Mouse (Mus musculus) myocyte (in vitro differentiated cells): Measurements from ENCODE around the gene Gfra1. TPM values are rescaled to one million over a fixed set of nuclear protein-coding genes. Genes with fewer than 3 reads are reported as not detected.

Experiments
- H3K27me3 ChIP-seq: one replicate; pipeline ENCODE4 v1.6.1; 2011; ENCODE audit not compliant: control insufficient read depth, insufficient read depth, insufficient read length
- H3K36me3 ChIP-seq: one replicate; pipeline ENCODE4 v1.6.1; 2011; ENCODE audit not compliant: control insufficient read depth, insufficient read depth
- H3K4me2 ChIP-seq: one replicate; pipeline ENCODE4 v1.6.1; 2011; ENCODE audit warnings: low read depth, control low read depth
- H3K4me3 ChIP-seq: one replicate; pipeline ENCODE4 v1.5.1; 2011; ENCODE audit warnings: mild to moderate bottlenecking, control low read depth, moderate library complexity
- H3K79me2 ChIP-seq: one replicate; pipeline ENCODE4 v1.6.1; 2011; ENCODE audit not compliant: control insufficient read depth, insufficient read depth
- H3ac ChIP-seq: one replicate; pipeline ENCODE4 v1.6.1; 2011; ENCODE audit not compliant: control insufficient read depth, insufficient read length
- CEBPB ChIP-seq: IDR thresholded peaks from 2 replicates; pipeline ENCODE4 v1.6.1; 2011; ENCODE audit warnings: mild to moderate bottlenecking, moderate library complexity; ENCODE audit not compliant: poor library complexity, insufficient read depth, severe bottlenecking
- E2F4 ChIP-seq: IDR thresholded peaks from one replicate; pipeline ENCODE4 v1.6.1; 2011; ENCODE audit warnings: mild to moderate bottlenecking, control low read depth, moderate library complexity; ENCODE audit not compliant: insufficient read depth
- MAX ChIP-seq: IDR thresholded peaks from one replicate; pipeline ENCODE4 v1.6.1; 2011; ENCODE audit warnings: low read depth, mild to moderate bottlenecking, control low read depth
- MYOD1 ChIP-seq, 3 experiments: IDR thresholded peaks; one replicate each; pipeline ENCODE4 v1.6.1; 2011; ENCODE audit warnings: control low read depth in 2 of 3, low read depth in 2 of 3, mild to moderate bottlenecking in 2 of 3, moderate library complexity in 1 of 3; ENCODE audit not compliant: insufficient read length in 2 of 3, control insufficient read depth in 1 of 3
- MYOG ChIP-seq, 3 experiments: IDR thresholded peaks; one replicate each; pipeline ENCODE4 v1.6.1; 2011; ENCODE audit warnings: control low read depth in 2 of 3, low read depth in 2 of 3, mild to moderate bottlenecking in 2 of 3; ENCODE audit not compliant: insufficient read length in 2 of 3, control insufficient read depth in 1 of 3, insufficient read depth in 1 of 3
- POLR2A ChIP-seq: IDR thresholded peaks from one replicate; pipeline ENCODE4 v1.6.1; 2011; ENCODE audit warnings: low read depth, mild to moderate bottlenecking, control low read depth, moderate library complexity; ENCODE audit not compliant: insufficient read length
- POLR2AphosphoS2 ChIP-seq: IDR thresholded peaks from one replicate; pipeline ENCODE4 v1.6.1; 2011; ENCODE audit warnings: low read depth, control low read depth; ENCODE audit not compliant: insufficient read length
- REST ChIP-seq: IDR thresholded peaks from one replicate; pipeline ENCODE4 v1.6.1; 2011; ENCODE audit warnings: mild to moderate bottlenecking, control low read depth, moderate library complexity; ENCODE audit not compliant: insufficient read depth, insufficient read length
- SRF ChIP-seq: IDR thresholded peaks from one replicate; pipeline ENCODE4 v1.6.1; 2011; ENCODE audit warnings: low read depth; ENCODE audit not compliant: control insufficient read depth, insufficient read length
- TCF12 ChIP-seq: IDR thresholded peaks from one replicate; pipeline ENCODE4 v1.6.1; 2011; ENCODE audit warnings: mild to moderate bottlenecking, control low read depth; ENCODE audit not compliant: poor library complexity, insufficient read depth, severe bottlenecking
- TCF3 ChIP-seq: IDR thresholded peaks from one replicate; pipeline ENCODE4 v1.6.1; 2011; ENCODE audit warnings: low read depth, control low read depth; ENCODE audit not compliant: insufficient read length
- USF1 ChIP-seq: IDR thresholded peaks from one replicate; pipeline ENCODE4 v1.6.1; 2011; ENCODE audit warnings: low read depth, mild to moderate bottlenecking, control low read depth, moderate library complexity
- polyA plus RNA-seq: library from polyadenylated mRNA; unstranded; fragments of >200 nt; fragmentation: generic; extraction: Trizol; gene quantifications from one replicate; pipeline ENCODE4 v1.2.1, GENCODE M21; 2012; ENCODE audit warnings: missing spikeins

Gfra1 gene
- polyA plus RNA-seq, 1 experiment: 4.6 TPM

DNA sequence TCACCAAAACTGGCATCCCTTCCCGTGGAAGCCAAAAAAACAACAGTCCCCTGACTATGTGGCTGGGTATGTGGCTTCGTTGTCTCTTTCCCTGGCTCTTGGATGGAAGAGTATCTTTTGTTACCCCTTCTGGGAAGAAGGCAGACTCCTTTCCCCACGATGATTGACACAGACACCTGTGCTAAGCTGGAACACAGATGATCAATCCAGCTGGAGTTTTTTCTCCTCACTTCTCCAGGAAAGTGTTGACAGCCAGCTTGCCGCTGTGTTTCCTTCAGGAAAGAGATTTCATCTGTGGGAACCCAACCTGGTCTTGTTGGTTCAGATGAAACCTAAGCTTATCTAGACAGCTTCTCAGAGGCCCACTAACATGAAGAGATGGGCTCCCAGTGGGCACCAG is 40.5 kb downstream of the Gfra1 start:
- Histone ChIP-seq H3K27me3 (no peaks in the 10 kb centered on the region), H3K36me3 (no peaks in the 10 kb centered on the region), H3K79me2 (no peaks in the 10 kb centered on the region), H3ac (no peak overlapping the region), H3K4me3 (no peak overlapping the region), H3K4me2 (peak overlapping the region; percentile 25)
- no peak for TF ChIP-seq REST
- no peak for TF ChIP-seq MAX
- no peak for TF ChIP-seq POLR2AphosphoS2
- no peak for TF ChIP-seq USF1
- TF ChIP-seq SRF: no peak
- peak; percentile 46 for TF ChIP-seq TCF3
- peak; percentile 61 for TF ChIP-seq TCF12
- TF ChIP-seq POLR2A: no peak
- TF ChIP-seq MYOD1 (IDR thresholded peaks at IDR 0.05; ENCODE audit: control insufficient read depth in 1 of 3, insufficient read length in 2 of 3, low read depth in 2 of 3): peak; percentile 29 to 97 (median 95)
- peak in 1 of 3 experiments; percentile 19 for TF ChIP-seq MYOG (IDR thresholded peaks at IDR 0.05; ENCODE audit: control insufficient read depth in 1 of 3, insufficient read depth in 1 of 3, insufficient read length in 2 of 3, low read depth in 2 of 3)
- TF ChIP-seq CEBPB: no peak
- TF ChIP-seq E2F4: no peak

DNA sequence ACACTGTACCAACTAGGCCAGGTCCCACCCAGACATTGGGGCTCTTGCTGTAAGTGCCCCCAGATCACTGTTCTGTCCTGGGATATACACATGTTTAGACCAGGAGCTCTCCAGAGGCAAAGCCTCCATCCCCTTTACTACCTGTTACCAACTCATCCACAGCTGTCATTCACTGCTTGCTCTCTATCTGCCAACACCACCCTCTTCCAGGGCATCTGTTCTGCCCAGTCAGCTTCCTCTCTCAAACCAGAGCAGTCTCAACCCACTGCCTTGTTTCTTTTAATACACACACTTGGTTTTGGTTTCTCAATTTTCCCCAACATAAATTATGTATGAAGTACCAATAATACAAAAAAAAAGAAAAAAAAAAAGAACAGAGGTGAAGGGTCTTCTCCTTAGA is 41.0 kb downstream of the Gfra1 start:
- H3K79me2 ChIP-seq: no peaks in the 10 kb centered on the region
- no peaks in the 10 kb centered on the region for H3K27me3 ChIP-seq
- H3K4me2 ChIP-seq: peak overlapping the region; percentile 25
- TF ChIP-seq POLR2AphosphoS2 (no peak), MYOD1 (IDR thresholded peaks at IDR 0.05; ENCODE audit: control insufficient read depth in 1 of 3, insufficient read length in 2 of 3, low read depth in 2 of 3) (peak in 2 of 3 experiments; percentile 36 to 64)
- no peak overlapping the region for H3ac ChIP-seq
- no peak overlapping the region for H3K4me3 ChIP-seq
- H3K36me3 ChIP-seq: no peaks in the 10 kb centered on the region

DNA sequence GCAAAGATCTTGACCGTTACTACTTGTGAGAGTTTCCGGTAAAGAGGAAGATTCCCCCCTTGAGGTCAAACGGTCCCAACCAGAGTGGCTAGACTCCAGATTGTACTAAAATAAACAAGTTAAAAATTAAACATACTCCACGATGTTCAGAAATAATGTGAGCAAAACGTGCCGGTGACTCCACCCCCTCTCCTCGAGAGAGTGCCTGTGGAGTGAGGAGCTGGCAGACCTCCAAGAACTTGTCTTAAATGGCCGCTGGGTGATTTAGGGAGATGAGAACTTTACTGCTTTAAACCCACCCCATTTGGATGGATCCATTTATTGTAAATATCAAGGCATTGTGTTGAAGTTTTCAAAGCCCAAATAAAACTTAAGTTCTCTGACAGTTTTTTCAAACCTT is 42.4 kb downstream of the Gfra1 start:
- H3K36me3 ChIP-seq: no peaks in the 10 kb centered on the region
- H3K79me2 ChIP-seq: no peaks in the 10 kb centered on the region
- H3K4me3 ChIP-seq: no peak overlapping the region
- H3K4me2 ChIP-seq: no peak overlapping the region
- H3K27me3 ChIP-seq: no peaks in the 10 kb centered on the region
- no peak overlapping the region for H3ac ChIP-seq
- TF ChIP-seq REST: no peak
- TF ChIP-seq MYOG (IDR thresholded peaks at IDR 0.05; ENCODE audit: control insufficient read depth in 1 of 3, insufficient read depth in 1 of 3, insufficient read length in 2 of 3, low read depth in 2 of 3): no peak
- no peak for TF ChIP-seq MAX
- no peak for TF ChIP-seq TCF3
- no peak for TF ChIP-seq E2F4
- no peak for TF ChIP-seq POLR2A
- TF ChIP-seq MYOD1 (IDR thresholded peaks at IDR 0.05; ENCODE audit: control insufficient read depth in 1 of 3, insufficient read length in 2 of 3, low read depth in 2 of 3): no peak
- TF ChIP-seq TCF12: no peak
- TF ChIP-seq SRF: no peak
- no peak for TF ChIP-seq USF1

DNA sequence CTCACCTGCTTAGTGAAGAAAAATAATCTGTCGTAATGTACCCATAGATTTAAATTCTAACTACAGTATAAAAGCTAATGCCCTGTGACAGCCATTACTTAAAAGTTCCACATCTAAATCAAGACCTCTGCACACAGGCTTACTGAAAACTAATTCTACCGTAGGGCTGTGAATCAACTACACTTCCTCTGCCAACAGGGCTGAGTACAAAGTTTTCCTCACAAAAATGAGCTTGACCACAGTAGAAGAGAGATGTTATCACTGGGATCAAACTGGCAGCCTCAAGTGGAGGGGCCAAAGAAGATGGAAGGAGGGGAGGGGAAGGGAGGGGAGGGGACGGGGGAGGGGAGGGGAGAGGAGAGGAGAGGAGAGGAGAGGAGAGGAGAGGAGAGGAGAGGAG is 42.9 kb downstream of the Gfra1 start:
- Histone ChIP-seq H3ac (no peak overlapping the region), H3K27me3 (no peaks in the 10 kb centered on the region), H3K4me3 (no peak overlapping the region), H3K36me3 (no peaks in the 10 kb centered on the region), H3K4me2 (no peak overlapping the region), H3K79me2 (no peaks in the 10 kb centered on the region)
- TF ChIP-seq REST: no peak
- TF ChIP-seq SRF: no peak
- TF ChIP-seq MYOD1 (IDR thresholded peaks at IDR 0.05; ENCODE audit: control insufficient read depth in 1 of 3, insufficient read length in 2 of 3, low read depth in 2 of 3): no peak
- no peak for TF ChIP-seq MAX
- no peak for TF ChIP-seq POLR2A
- TF ChIP-seq CEBPB: no peak
- TF ChIP-seq TCF12: no peak
- TF ChIP-seq E2F4: no peak
- no peak for TF ChIP-seq USF1
- no peak for TF ChIP-seq POLR2AphosphoS2
- no peak for TF ChIP-seq TCF3
- TF ChIP-seq MYOG (IDR thresholded peaks at IDR 0.05; ENCODE audit: control insufficient read depth in 1 of 3, insufficient read depth in 1 of 3, insufficient read length in 2 of 3, low read depth in 2 of 3): no peak

DNA sequence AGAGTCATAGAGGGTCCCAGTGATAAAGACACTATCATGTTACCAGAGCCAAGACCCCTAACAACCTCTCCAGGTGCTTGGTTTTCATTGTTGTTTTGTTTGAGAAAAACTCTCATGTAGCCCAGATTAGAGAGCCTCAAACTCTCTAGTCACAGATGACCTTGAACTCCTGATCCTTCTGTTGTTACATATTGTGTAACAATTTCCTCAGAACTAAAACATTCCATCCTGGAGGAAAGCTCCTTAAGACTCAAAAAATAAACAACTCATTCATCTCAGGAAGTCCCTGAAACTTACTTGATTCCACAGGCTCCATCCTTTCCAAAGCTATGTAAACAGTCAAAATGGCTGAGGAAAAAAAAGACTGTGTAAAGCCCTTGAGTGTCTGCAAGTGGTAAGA is 49.0 kb downstream of the Gfra1 start:
- no peak for TF ChIP-seq USF1
- no peaks in the 10 kb centered on the region for H3K36me3 ChIP-seq
- no peaks in the 10 kb centered on the region for H3K27me3 ChIP-seq
- H3K4me3 ChIP-seq: no peak overlapping the region
- H3ac ChIP-seq: no peak overlapping the region
- H3K4me2 ChIP-seq: no peak overlapping the region
- no peaks in the 10 kb centered on the region for H3K79me2 ChIP-seq
